Mouse (Mus musculus) lung, postnatal 0 days (tissue): ENCODE results near the gene Parm1.

Source experiments
- CTCF ChIP-seq: IDR thresholded peaks from 2 replicates; pipeline ENCODE4 v1.5.1; 2016; ENCODE audit warnings: antibody characterized with exemption, mild to moderate bottlenecking
- EP300 ChIP-seq: IDR thresholded peaks from 2 replicates; pipeline ENCODE4 v1.6.1; 2016; ENCODE audit warnings: antibody characterized with exemption, mild to moderate bottlenecking, control low read depth

DNA sequence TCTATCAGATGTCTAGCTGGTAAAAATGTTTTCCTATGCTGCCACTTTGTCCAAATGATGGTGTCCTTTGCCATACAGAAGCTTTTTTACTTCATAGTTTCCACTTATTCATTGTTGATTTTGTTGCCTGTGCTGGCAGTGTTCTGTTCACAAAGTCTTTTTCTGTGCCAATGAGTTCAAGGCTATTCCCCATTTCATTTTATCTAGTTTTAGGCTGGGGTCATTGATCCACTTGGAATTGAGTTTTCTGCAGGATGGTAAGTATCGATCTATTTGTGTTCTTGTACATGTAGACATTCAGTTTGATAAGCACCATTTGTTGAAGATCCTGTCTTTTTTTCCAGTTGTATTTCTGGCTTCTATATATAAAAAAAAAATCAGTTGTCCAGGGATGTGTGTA is 33.1 kb upstream of the Parm1 start:
- TF ChIP-seq CTCF (no peak), EP300 (no peak)
